In genomic region chr12:78901467-78901866, GRCm38 (mm10) we compare ENCODE assay signal across 14 mouse cellular contexts. TPM values are rescaled to one million over a fixed set of nuclear protein-coding genes. Genes with fewer than 3 reads are reported as not detected.
"Had no signal": no experiment of that assay in that cellular context is flagged by ENCODE, and none has a peak within 500 bp of the region (broad histone marks: within the 10 kb centered on the region; RNA-seq: fewer than 3 reads in every experiment).

No protein-coding gene starts in this region.

- H3K9ac ChIP-seq: kidney, embryonic 15.5 days; limb, embryonic 15.5 days; liver, embryonic 12.5 days; lung, embryonic 14.5 days; neural tube, embryonic 12.5 days had no signal

- DNase-seq: kidney, adult 2 months; kidney, postnatal 14 days; lung, embryonic 14.5 days; lung, postnatal 10 days; midbrain, embryonic 14.5 days; thymus, adult 18-20 months; thymus, postnatal 25 days had no signal

- H3K36me3 ChIP-seq: kidney, embryonic 15.5 days; limb, embryonic 15.5 days; midbrain, embryonic 10.5 days; neural tube, embryonic 12.5 days had no signal

- H3K4me2 ChIP-seq: kidney, embryonic 15.5 days; limb, embryonic 15.5 days; lung, embryonic 14.5 days; neural tube, embryonic 12.5 days had no signal

- ATAC-seq: liver, embryonic 12.5 days had no signal

- H3K27ac ChIP-seq: kidney, embryonic 15.5 days; left cerebral cortex, adult 2 months; limb, embryonic 15.5 days; liver, embryonic 12.5 days; midbrain, embryonic 10.5 days; neural tube, embryonic 12.5 days had no signal

- H3K9me3 ChIP-seq: kidney, embryonic 15.5 days; limb, embryonic 15.5 days; liver, embryonic 12.5 days; midbrain, embryonic 10.5 days; neural tube, embryonic 12.5 days had no signal

- H3K27me3 ChIP-seq: limb, embryonic 15.5 days had no signal

- H3K4me3 ChIP-seq: kidney, embryonic 15.5 days; left cerebral cortex, adult 2 months; limb, embryonic 15.5 days; liver, embryonic 12.5 days; midbrain, embryonic 10.5 days; neural tube, embryonic 12.5 days had no signal

- H3K4me1 ChIP-seq: limb, embryonic 15.5 days; neural tube, embryonic 12.5 days had no signal

RNA-seq across cellular contexts. Expression of gene Plek2, which starts 5.3 kb away (rescaled TPM):
- total RNA-seq: neutrophil, adult 5-6 weeks had no signal
